Mouse (Mus musculus) liver, embryonic 11.5 days (tissue): ENCODE results near the gene Pitpnc1. TPM values are rescaled to one million over a fixed set of nuclear protein-coding genes. Genes with fewer than 3 reads are reported as not detected.
A peak's percentile ranks its signal among the peaks of the same experiment; 100 is the strongest.

ENCODE experiments used
- ATAC-seq: fragments of 200-750 bp; cut with Nextera tagmentation; replicated peaks from 2 replicates; pipeline ENCODE4 v1.8.0; 2017; ENCODE audit warnings: moderate number of reproducible peaks, mild to moderate bottlenecking, moderate TSS enrichment, moderate library complexity; ENCODE audit not compliant: low FRiP score
- DNase-seq: peaks from one replicate; pipeline ENCODE4 v3.0.0-alpha.2; 2017; ENCODE audit warnings: low spot score
- H3K27ac ChIP-seq: fragments of 300-500 bp; sonication (generic); 2 replicates; pipeline ENCODE4 v1.5.1; 2014; ENCODE audit warnings: mild to moderate bottlenecking, low read depth, low read length, control low read depth
- H3K27me3 ChIP-seq: fragments of 300-500 bp; sonication (generic); replicated peaks from 2 replicates; pipeline ENCODE4 v1.6.1; 2014; ENCODE audit warnings: low read length, mixed read lengths; ENCODE audit not compliant: control insufficient read depth, insufficient read depth
- H3K36me3 ChIP-seq: fragments of 300-500 bp; sonication (generic); 2 replicates; pipeline ENCODE4 v1.6.1; 2014; ENCODE audit warnings: mild to moderate bottlenecking, low read length, moderate library complexity, mixed read lengths; ENCODE audit not compliant: control insufficient read depth, insufficient read depth
- H3K4me1 ChIP-seq: fragments of 300-500 bp; sonication (generic); replicated peaks from 2 replicates; pipeline ENCODE4 v1.6.1; 2014; ENCODE audit warnings: low read length, mixed read lengths; ENCODE audit not compliant: control insufficient read depth, insufficient read depth
- H3K4me2 ChIP-seq: fragments of 300-500 bp; sonication (generic); 2 replicates; pipeline ENCODE4 v1.6.1; 2014; ENCODE audit warnings: mild to moderate bottlenecking, control low read depth, moderate library complexity
- H3K4me3 ChIP-seq: fragments of 300-500 bp; sonication (generic); 2 replicates; pipeline ENCODE4 v1.5.1; 2014; ENCODE audit warnings: low read depth, low read length, control low read depth
- H3K9ac ChIP-seq: fragments of 300-500 bp; sonication (generic); 2 replicates; pipeline ENCODE4 v1.6.1; 2014; ENCODE audit warnings: low read depth, low read length, control low read depth
- H3K9me3 ChIP-seq: fragments of 300-500 bp; sonication (generic); 2 replicates; pipeline ENCODE4 v1.6.1; 2016; ENCODE audit warnings: low read length, inconsistent platforms, mixed read lengths; ENCODE audit not compliant: control insufficient read depth
- WGBS: fragments of 180-500 bp; shearing (Covaris S2); extraction: QIAGEN DNeasy Blood & Tissue Kit; methylation state at CpG from one replicate; pipeline ENCODE4 v1.1.7; 2014; 5-methylcytosine and 5-hydroxymethylcytosine counted together
- polyA plus RNA-seq: library from polyadenylated mRNA; unstranded; fragments of >200 nt; fragmentation: Nextera tagmentation; extraction: Ambion mirVana; gene quantifications from 2 replicates; pipeline ENCODE4 v1.2.1, GENCODE M21; 2014

The Pitpnc1 gene
- polyA plus RNA-seq, 1 experiment from 2014 or later, result 19.2 TPM

DNA sequence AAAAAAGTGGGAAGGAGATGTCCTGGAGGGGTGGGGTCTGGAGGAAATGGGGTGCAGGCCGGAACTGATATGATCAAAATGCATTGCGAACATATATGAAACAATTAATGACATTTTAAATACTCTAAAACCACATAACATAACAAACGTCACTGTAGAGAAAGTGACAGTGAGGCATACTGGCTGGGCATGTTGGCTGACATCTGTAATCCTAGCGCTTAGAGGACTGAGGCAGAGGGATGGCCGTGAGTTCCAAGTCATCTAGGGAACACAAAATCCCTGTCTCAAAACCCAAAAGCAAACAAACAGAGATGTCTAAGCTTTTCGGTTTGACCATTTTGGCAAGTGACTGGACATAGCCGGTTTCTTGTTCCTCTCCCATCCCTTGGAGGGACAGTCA lies 59.7 kb downstream of the Pitpnc1 start:
- H3K4me1 ChIP-seq, result peaks cover 76% of the 10 kb centered on the region
- H3K36me3 ChIP-seq, result no peaks in the 10 kb centered on the region
- no peak overlapping the region for H3K4me3 ChIP-seq
- H3K9ac ChIP-seq, result no peak overlapping the region; the same call in 1 of the 2 replicates
- H3K27ac ChIP-seq, result peak overlapping the region; percentile 77
- peak overlapping the region; percentile 37; the same call in 1 of the 2 replicates for H3K4me2 ChIP-seq
- no peak for ATAC-seq
- 68% methylated on average over 7 of the region's 7 CpGs for WGBS
- no peak for DNase-seq
- H3K27me3 ChIP-seq, result no peaks in the 10 kb centered on the region
- no peaks in the 10 kb centered on the region for H3K9me3 ChIP-seq

DNA sequence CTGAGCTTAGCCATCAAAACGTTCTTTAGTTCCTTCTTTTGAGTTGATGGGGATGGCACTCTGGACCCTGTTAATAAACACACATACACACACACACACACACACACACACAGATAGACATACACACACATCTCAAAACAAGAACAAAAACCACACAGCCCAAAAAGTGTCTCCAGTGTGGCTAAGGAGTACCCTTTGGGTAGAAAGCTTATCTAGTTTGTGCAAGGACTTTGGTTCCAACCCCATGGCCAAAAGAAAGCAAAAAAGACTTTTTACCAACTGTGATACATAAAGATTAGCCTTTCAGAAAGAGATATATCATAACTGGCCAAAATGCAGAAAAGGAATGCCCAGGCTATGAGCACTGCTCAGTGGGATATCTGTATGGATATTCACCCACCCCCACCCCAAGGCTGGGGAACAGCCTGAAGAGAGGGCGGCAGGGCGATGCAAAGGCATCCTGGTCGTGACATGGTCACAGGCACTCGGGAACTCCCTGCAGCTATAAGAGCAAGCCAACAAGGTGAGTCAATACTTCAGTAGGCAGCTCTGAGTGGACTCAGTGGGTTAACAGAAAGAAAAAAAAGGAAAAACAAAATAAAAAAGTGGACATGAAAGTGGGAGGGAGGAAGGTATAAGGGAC lies 60.3 kb downstream of the Pitpnc1 start:
- ATAC-seq (peak; percentile 39), DNase-seq (peak; percentile 39)
- Histone ChIP-seq H3K27me3 (no peaks in the 10 kb centered on the region), H3K4me2 (peak overlapping the region; percentile 37), H3K9me3 (no peaks in the 10 kb centered on the region), H3K27ac (peak overlapping the region; percentile 77), H3K9ac (peak overlapping the region; percentile 21; the same call in 1 of the 2 replicates), H3K4me3 (no peak overlapping the region), H3K4me1 (peaks cover 73% of the 10 kb centered on the region), H3K36me3 (no peaks in the 10 kb centered on the region)
- 49% methylated on average over 5 of the region's 5 CpGs for WGBS

DNA sequence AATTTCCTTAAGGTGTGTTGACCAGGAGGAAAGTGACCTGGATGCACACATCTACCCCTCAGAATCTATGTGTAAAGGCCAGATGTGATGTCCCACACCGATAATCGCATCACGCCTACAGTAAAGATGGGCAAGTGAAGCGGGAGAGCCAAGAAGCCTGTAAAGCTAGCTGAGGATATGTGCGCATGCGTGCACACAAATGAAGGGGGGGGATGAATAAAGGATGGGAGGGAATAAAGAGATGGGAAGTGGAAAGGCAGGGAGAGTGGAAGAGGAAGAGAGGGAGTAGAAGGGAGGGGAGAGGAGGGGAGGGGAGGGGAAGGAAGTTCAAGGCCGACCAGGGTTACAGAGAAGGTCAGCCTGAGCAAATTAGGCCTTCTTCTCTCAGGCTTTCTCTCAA lies 61.6 kb downstream of the Pitpnc1 start:
- 84% methylated on average over 7 of the region's 7 CpGs for WGBS
- Histone ChIP-seq H3K4me1 (peaks cover 71% of the 10 kb centered on the region), H3K27me3 (no peaks in the 10 kb centered on the region), H3K4me2 (peak overlapping the region; percentile 49; the same call in 1 of the 2 replicates), H3K9ac (no peak overlapping the region), H3K9me3 (no peaks in the 10 kb centered on the region), H3K4me3 (no peak overlapping the region), H3K27ac (peak overlapping the region; percentile 77), H3K36me3 (no peaks in the 10 kb centered on the region)
- DNase-seq, result no peak
- ATAC-seq, result no peak

DNA sequence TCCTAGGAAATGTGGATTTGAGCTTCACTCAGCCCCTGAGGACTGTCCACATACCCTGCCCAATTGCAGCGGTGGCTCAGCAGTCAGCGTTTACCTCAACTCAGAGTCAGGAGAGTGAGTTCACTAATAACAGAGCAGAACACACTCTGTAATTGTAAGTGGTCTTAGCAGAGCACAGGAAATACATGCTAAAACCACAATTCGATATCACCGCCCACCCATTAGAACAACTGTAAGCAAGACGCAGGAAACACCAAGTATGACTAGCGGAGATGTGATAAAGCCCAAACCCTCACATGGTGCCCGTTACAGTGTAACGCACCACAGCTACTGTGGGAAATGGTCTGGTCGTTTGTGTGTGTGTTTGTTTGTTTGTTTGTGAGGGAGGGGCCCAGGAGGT lies 62.8 kb downstream of the Pitpnc1 start:
- H3K9me3 ChIP-seq, result no peaks in the 10 kb centered on the region
- H3K9ac ChIP-seq, result peak overlapping the region; percentile 61
- peak overlapping the region; percentile 77 for H3K27ac ChIP-seq
- ATAC-seq (peak; percentile 80), DNase-seq (no peak)
- H3K27me3 ChIP-seq, result no peaks in the 10 kb centered on the region
- H3K4me1 ChIP-seq, result peaks cover 60% of the 10 kb centered on the region
- H3K4me3 ChIP-seq, result 0 out of 2 replicates have a peak overlapping the region, but pooled peaks have one; percentile 7
- no peaks in the 10 kb centered on the region for H3K36me3 ChIP-seq
- H3K4me2 ChIP-seq, result peak overlapping the region; percentile 49
- 43% methylated on average over 9 of the region's 9 CpGs for WGBS

DNA sequence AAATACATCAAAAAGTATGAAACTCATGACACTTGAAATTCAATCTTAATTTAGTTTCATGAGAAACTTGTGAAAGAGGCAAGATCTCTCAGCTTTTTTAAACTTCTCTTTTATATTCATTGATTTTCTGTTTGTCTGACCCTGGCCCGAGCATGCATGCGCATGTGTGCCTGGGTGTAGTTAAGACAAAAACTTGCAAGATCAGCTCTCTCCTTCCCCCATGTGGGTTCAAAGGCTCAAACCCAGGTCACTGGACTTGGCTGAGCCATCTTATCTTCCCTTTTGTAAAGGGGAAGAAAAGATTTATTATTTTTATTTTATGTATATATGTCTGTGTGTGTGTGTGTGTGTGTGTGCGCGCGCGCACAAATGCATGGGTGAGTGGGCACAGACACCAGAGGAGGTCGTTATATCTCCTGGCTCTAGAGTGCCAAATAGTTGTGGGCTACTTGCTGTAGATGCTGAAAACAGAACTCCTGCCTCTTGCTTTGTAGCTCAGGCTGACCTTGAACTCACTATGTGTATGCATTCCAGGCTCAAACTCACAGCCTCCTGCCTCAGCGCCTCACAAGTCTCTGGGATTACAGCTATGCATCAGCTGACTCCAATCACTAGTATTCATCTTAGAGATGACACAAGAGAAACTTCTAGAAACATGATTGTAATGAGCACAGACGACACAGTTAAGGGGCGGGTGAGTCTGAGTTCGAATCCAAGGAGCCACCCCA lies 64.7 kb downstream of the Pitpnc1 start:
- no peaks in the 10 kb centered on the region for H3K27me3 ChIP-seq
- no peak overlapping the region for H3K4me2 ChIP-seq
- H3K36me3 ChIP-seq, result no peaks in the 10 kb centered on the region
- no peak overlapping the region for H3K27ac ChIP-seq
- no peak overlapping the region for H3K9ac ChIP-seq
- no peaks in the 10 kb centered on the region for H3K9me3 ChIP-seq
- ATAC-seq (no peak), DNase-seq (no peak)
- H3K4me1 ChIP-seq, result peaks cover 42% of the 10 kb centered on the region
- H3K4me3 ChIP-seq, result no peak overlapping the region
- 93% methylated on average over 11 of the region's 11 CpGs for WGBS

DNA sequence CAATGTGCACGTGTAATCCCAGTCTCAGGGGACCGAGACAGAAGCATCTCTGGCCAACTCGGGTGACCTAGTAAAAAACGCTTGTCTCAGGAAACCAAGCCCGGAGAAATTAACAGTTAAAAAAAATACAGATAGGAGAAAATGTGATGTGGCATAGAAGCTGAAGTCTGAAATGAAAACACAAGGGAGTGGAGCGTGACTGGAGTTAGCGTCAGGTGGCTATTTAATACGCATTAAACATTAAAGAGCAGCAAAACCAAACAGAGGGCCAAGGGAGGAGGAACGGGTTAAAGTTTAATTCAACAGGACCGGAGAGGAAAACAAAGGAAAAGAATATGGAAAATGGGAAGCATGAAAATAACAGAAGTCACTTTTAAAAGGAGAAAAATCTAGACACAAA lies 67.2 kb downstream of the Pitpnc1 start:
- 76% methylated on average over 10 of the region's 10 CpGs for WGBS
- no peak for DNase-seq
- Histone ChIP-seq H3K9me3 (no peaks in the 10 kb centered on the region), H3K27ac (no peak overlapping the region), H3K36me3 (no peaks in the 10 kb centered on the region), H3K9ac (no peak overlapping the region), H3K4me2 (no peak overlapping the region), H3K4me1 (peaks cover 26% of the 10 kb centered on the region), H3K27me3 (no peaks in the 10 kb centered on the region), H3K4me3 (no peak overlapping the region)
- ATAC-seq, result no peak

DNA sequence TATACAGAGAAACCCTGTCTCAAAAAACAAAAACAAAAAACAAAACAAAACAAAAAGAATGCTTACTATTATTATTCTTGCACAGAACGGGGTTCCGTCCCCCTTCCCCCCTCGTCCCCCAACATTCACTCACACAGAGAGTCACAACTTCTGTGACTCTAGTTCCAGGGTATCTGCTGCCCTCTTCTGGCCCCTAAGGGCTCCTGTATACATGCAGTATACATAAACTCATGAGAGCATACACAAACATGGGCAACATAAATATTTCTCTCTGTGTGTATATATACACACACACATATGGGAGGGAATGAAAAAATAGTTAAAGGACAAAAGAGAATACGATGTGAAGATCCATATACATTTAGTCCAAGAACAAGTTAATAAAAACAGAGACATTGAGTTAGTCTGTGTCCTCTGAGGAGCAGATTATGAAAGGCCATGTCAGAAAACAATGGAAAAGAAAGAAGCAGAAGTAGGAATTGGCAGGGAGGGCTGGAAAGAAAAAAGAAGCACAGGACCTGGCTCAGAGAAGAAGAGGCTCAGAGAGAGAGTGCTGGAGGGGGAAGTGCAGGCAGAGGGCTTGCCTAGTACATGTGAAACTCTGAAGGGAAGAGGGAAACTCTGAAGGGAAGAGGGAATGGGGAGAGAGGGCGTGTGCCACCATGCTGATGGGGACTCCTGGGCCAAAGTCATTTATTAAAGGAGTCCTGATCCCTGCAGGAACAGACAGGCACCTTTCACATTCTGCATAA lies 68.5 kb downstream of the Pitpnc1 start:
- Histone ChIP-seq H3K27me3 (no peaks in the 10 kb centered on the region), H3K27ac (no peak overlapping the region), H3K9ac (no peak overlapping the region), H3K36me3 (no peaks in the 10 kb centered on the region), H3K4me3 (no peak overlapping the region), H3K4me2 (no peak overlapping the region), H3K9me3 (no peaks in the 10 kb centered on the region), H3K4me1 (peaks cover 30% of the 10 kb centered on the region)
- ATAC-seq (no peak), DNase-seq (no peak)
- WGBS, result 92% methylated on average over 5 of the region's 5 CpGs

DNA sequence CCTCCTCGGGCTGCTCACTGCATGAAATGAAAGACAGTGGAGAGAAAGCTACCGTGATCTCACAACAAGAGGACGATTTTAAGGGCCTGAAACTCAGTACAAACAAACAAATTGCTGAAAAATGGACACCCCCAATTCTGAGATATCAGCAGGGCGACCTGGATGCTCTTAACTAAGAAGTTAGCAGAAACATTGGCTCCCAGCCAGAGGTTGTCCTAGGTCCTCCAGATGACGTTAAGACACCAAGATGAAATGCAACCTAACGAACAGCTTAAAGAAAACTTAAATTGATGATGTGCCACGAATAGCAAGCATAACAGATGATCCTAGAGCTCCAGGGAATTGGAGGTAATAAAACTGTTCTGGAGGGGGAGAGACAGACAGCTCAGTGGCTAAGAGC lies 69.7 kb downstream of the Pitpnc1 start:
- H3K4me3 ChIP-seq, result no peak overlapping the region
- no peak overlapping the region for H3K27ac ChIP-seq
- ATAC-seq (no peak), DNase-seq (no peak)
- H3K36me3 ChIP-seq, result no peaks in the 10 kb centered on the region
- no peak overlapping the region for H3K4me2 ChIP-seq
- H3K27me3 ChIP-seq, result no peaks in the 10 kb centered on the region
- 82% methylated on average over 7 of the region's 7 CpGs for WGBS
- no peak overlapping the region for H3K9ac ChIP-seq
- H3K4me1 ChIP-seq, result peaks cover 38% of the 10 kb centered on the region
- no peaks in the 10 kb centered on the region for H3K9me3 ChIP-seq
